Mouse (Mus musculus): Measurements from ENCODE around the gene Plet1. TPM values are rescaled to one million over a fixed set of nuclear protein-coding genes. Genes with fewer than 3 reads are reported as not detected.

Gene Plet1
- polyA plus RNA-seq, 1 experiment from 2014 or later, result 0.58 TPM

DNA sequence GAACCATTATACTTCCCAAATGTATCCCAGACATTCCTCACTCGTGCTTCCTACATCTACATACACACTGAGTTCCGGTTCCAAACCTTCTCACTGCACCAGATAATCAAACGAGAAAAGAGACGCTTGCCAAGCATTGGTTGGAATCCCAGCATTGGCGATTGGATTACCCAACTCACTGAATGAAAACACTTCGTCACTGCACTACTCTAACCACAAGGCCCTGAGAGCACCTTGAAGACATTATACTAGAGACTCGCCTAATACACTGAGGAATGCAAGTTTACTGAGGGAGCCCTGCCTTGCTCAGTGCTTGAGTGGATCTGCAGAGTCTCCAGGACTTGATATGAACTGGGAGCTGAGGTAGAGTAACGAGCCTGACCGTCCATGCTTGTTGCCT is 48.1 kb downstream of the Plet1 start:
- no peak for ATAC-seq
- no peak overlapping the region for H3K4me2 ChIP-seq (replicated peaks)
- H3K4me3 ChIP-seq (replicated peaks), result no peak overlapping the region
- H3K9me3 ChIP-seq, result no peaks in the 10 kb centered on the region
- H3K27me3 ChIP-seq, result no peaks in the 10 kb centered on the region
- no peaks in the 10 kb centered on the region for H3K36me3 ChIP-seq
- H3K9ac ChIP-seq (replicated peaks), result no peak overlapping the region
- 78% methylated on average over 9 of the region's 9 CpGs for WGBS
- no peak overlapping the region for H3K27ac ChIP-seq
- H3K4me1 ChIP-seq (replicated peaks), result no peaks in the 10 kb centered on the region

- Histone ChIP-seq H3K9ac (replicated peaks) (no peak overlapping the region), H3K4me3 (replicated peaks) (no peak overlapping the region), H3K27me3 (no peaks in the 10 kb centered on the region), H3K9me3 (no peaks in the 10 kb centered on the region), H3K27ac (no peak overlapping the region), H3K36me3 (no peaks in the 10 kb centered on the region), H3K4me1 (replicated peaks) (no peaks in the 10 kb centered on the region), H3K4me2 (replicated peaks) (no peak overlapping the region)
- WGBS, result 63% methylated on average over 5 of the region's 5 CpGs
- ATAC-seq, result no peak
Observed at GRCm38 (mm10) chr9:50547859-50548478, 53.6 kb downstream of the Plet1 start.

DNA sequence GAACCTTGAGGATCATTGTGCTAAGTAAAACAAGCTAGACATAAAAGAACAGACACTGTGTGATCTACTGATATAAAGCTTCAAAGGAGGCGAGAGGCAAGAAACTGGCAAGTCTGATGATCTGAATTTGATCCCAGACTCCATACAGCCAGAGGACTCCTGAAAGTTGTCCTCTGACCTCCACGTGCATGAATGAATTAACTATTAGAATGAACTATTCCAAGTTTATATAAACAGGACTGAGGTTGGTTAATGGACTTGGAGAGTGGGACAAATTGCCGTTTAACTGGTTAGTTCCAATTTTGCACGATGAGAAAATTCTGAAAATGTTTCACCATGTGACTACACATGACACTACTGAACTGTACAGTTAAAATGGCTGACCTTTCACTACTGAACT is 54.6 kb downstream of the Plet1 start:
- no peak for ATAC-seq
- Histone ChIP-seq H3K4me3 (replicated peaks) (no peak overlapping the region), H3K4me1 (replicated peaks) (peaks cover 5% of the 10 kb centered on the region), H3K4me2 (replicated peaks) (no peak overlapping the region), H3K27me3 (no peaks in the 10 kb centered on the region), H3K27ac (no peak overlapping the region), H3K9ac (replicated peaks) (no peak overlapping the region), H3K36me3 (no peaks in the 10 kb centered on the region), H3K9me3 (no peaks in the 10 kb centered on the region)
- 91% methylated on average over 4 of the region's 4 CpGs for WGBS

- Histone ChIP-seq H3K4me2 (replicated peaks) (no peak overlapping the region), H3K27me3 (no peaks in the 10 kb centered on the region), H3K27ac (no peak overlapping the region), H3K4me3 (replicated peaks) (no peak overlapping the region), H3K36me3 (no peaks in the 10 kb centered on the region), H3K9me3 (no peaks in the 10 kb centered on the region), H3K9ac (replicated peaks) (no peak overlapping the region), H3K4me1 (replicated peaks) (peaks cover 20% of the 10 kb centered on the region)
- WGBS, result 87% methylated on average over 5 of the region's 5 CpGs
- no peak for ATAC-seq
Observed at GRCm38 (mm10) chr9:50552206-50552605, 57.9 kb downstream of the Plet1 start.

DNA sequence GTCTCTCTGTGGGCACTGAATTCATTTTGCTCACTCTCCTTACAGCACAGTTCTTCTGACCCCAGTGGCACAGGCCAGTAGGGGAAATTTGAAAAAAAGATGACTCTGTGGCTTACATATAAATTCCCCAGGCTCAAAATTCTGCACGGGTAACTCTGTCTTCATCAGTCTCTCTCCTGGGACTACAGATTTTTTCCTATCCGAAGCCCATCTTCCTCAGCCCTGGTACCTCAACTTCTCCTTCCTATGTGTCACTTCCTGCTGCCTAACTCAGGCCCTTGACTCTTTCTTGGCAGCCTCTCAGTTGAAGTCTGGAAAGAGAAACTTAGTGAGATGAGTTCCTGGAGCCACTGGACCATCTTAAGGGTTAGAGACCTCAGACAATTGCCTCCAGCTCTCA is 59.2 kb downstream of the Plet1 start:
- no peaks in the 10 kb centered on the region for H3K36me3 ChIP-seq
- no peak for ATAC-seq
- no peak overlapping the region; the same call in 1 of the 2 replicates for H3K27ac ChIP-seq
- WGBS, result 77% methylated on average over 2 of the region's 2 CpGs
- no peaks in the 10 kb centered on the region for H3K9me3 ChIP-seq
- no peak overlapping the region for H3K9ac ChIP-seq (replicated peaks)
- H3K27me3 ChIP-seq, result no peaks in the 10 kb centered on the region
- H3K4me3 ChIP-seq (replicated peaks), result no peak overlapping the region
- H3K4me1 ChIP-seq (replicated peaks), result peaks cover 20% of the 10 kb centered on the region
- H3K4me2 ChIP-seq (replicated peaks), result no peak overlapping the region

- peak within 1 kb of the TSS; percentile 27 for H3K4me3 ChIP-seq (replicated peaks)
- peak within 1 kb of the TSS; percentile 85 for H3K27ac ChIP-seq
- WGBS, result 18% methylated on average over 12 of the region's 12 CpGs
- no peaks in the 10 kb centered on the region for H3K9me3 ChIP-seq
- H3K36me3 ChIP-seq, result no peaks in the 10 kb centered on the region
- peaks cover 20% of the 10 kb centered on the region for H3K4me1 ChIP-seq (replicated peaks)
- ATAC-seq, result peak; percentile 99
- peak within 1 kb of the TSS; percentile 47 for H3K9ac ChIP-seq (replicated peaks)
- no peaks in the 10 kb centered on the region for H3K27me3 ChIP-seq
- H3K4me2 ChIP-seq (replicated peaks), result peak within 1 kb of the TSS; percentile 51
Observed at GRCm38 (mm10) chr9:50554241-50555093, 60.1 kb downstream of the Plet1 start, which contains the start of gene Il18. Gene Il18, plus strand, starts transcription at chr9:50554827.

DNA sequence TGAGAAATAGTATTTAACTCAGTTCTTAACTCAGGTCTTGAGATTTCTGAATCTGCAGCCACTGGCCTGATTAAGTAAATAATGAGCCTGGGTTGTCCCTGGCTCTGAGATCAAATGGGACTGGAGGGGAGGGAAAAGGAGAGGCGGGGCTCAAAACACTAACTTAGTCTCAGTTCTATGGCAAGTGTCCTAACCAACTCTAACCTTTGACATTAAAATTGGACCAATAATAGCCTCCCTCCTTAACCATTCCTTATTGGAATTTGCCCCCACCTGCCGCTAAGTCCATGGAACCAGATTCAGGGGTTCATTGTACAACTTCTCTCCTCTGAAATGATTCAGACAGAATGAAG is 60.7 kb downstream of the Plet1 start, which contains the start of gene Bco2:
TSS of gene Bco2 (minus strand) at position 88 of the 353 bp plus-strand sequence.
- peak within 1 kb of the TSS; percentile 47 for H3K9ac ChIP-seq (replicated peaks)
- peak within 1 kb of the TSS; percentile 51 for H3K4me2 ChIP-seq (replicated peaks)
- peak within 1 kb of the TSS; percentile 85 for H3K27ac ChIP-seq
- H3K4me1 ChIP-seq (replicated peaks), result peaks cover 20% of the 10 kb centered on the region
- peak; percentile 81 for ATAC-seq
- no peaks in the 10 kb centered on the region for H3K9me3 ChIP-seq
- H3K36me3 ChIP-seq, result no peaks in the 10 kb centered on the region
- peak within 1 kb of the TSS; percentile 27 for H3K4me3 ChIP-seq (replicated peaks)
- H3K27me3 ChIP-seq, result no peaks in the 10 kb centered on the region
- 8% methylated on average over 2 of the region's 2 CpGs for WGBS

Other genes with a start within 250 kb of the Plet1 start
- gene Rpl10-ps3, start 149.6 kb upstream of the Plet1 start, polyA plus RNA-seq (2015; fragmentation: Nextera tagmentation; extraction: Ambion mirVana), result 124 and 143 TPM in 2 replicates
- gene Pts, start 34.2 kb downstream of the Plet1 start, polyA plus RNA-seq (2015; fragmentation: Nextera tagmentation; extraction: Ambion mirVana), result 115 and 123 TPM in 2 replicates
- gene Il18, start 60.3 kb downstream of the Plet1 start, polyA plus RNA-seq (2015; fragmentation: Nextera tagmentation; extraction: Ambion mirVana), result 27.3 and 29.4 TPM in 2 replicates
- 0.28 and 0.34 TPM in 2 replicates for gene Bco2, start 60.7 kb downstream of the Plet1 start, polyA plus RNA-seq (2015; fragmentation: Nextera tagmentation; extraction: Ambion mirVana)
- gene Tex12, start 66.8 kb downstream of the Plet1 start, polyA plus RNA-seq (2015; fragmentation: Nextera tagmentation; extraction: Ambion mirVana), result 0.32 and 0.50 TPM in 2 replicates
- 209 and 210 TPM in 2 replicates for gene Sdhd, start 109.3 kb downstream of the Plet1 start, polyA plus RNA-seq (2015; fragmentation: Nextera tagmentation; extraction: Ambion mirVana)
- gene Timm8b, start 109.4 kb downstream of the Plet1 start, polyA plus RNA-seq (2015; fragmentation: Nextera tagmentation; extraction: Ambion mirVana), result 386 and 397 TPM in 2 replicates
- 5.5 and 6.5 TPM in 2 replicates for gene Pih1d2, start 122.8 kb downstream of the Plet1 start, polyA plus RNA-seq (2015; fragmentation: Nextera tagmentation; extraction: Ambion mirVana)
- gene Nkapd1, start 122.9 kb downstream of the Plet1 start, polyA plus RNA-seq (2015; fragmentation: Nextera tagmentation; extraction: Ambion mirVana), result 23.5 and 23.8 TPM in 2 replicates
- gene Dlat, start 165.3 kb downstream of the Plet1 start, polyA plus RNA-seq (2015; fragmentation: Nextera tagmentation; extraction: Ambion mirVana), result 40.9 and 42.1 TPM in 2 replicates
- gene Dixdc1, start 245.0 kb downstream of the Plet1 start, polyA plus RNA-seq (2015; fragmentation: Nextera tagmentation; extraction: Ambion mirVana), result 33.4 and 36.6 TPM in 2 replicates

All from midbrain, embryonic 13.5 days (tissue).